Mouse (Mus musculus) cerebellum, adult 2 months (tissue): ENCODE results near the gene Fbxw21. TPM values are rescaled to one million over a fixed set of nuclear protein-coding genes. Genes with fewer than 3 reads are reported as not detected.
"Not testable (repeated sequence)": the region's sequence is repeated elsewhere in the genome, so short reads cannot be mapped to it uniquely, and the experiment has no call there.

Source experiments
- DNase-seq, 2 experiments: peaks; one replicate each; pipeline ENCODE4 v3.0.0; 2021
- H3K27ac ChIP-seq: fragments of 200-500 bp; 2 replicates; pipeline ENCODE4 v1.5.1; 2012; ENCODE audit warnings: low read length, control low read depth, inconsistent platforms; ENCODE audit not compliant: insufficient read depth
- H3K27me3 ChIP-seq: fragments of 200-500 bp; 2 replicates; pipeline ENCODE4 v1.6.1; 2012; ENCODE audit warnings: inconsistent platforms, mild to moderate bottlenecking, low read length, moderate library complexity; ENCODE audit not compliant: control insufficient read depth, insufficient read depth
- H3K4me1 ChIP-seq: fragments of 200-500 bp; 2 replicates; pipeline ENCODE4 v1.6.1; 2011; ENCODE audit warnings: low read length; ENCODE audit not compliant: control insufficient read depth, insufficient read depth
- H3K4me3 ChIP-seq: fragments of 200-500 bp; replicated peaks from 2 replicates; pipeline ENCODE3; 2011; ENCODE audit warnings: mild to moderate bottlenecking, low read depth, low read length, control low read depth; ENCODE audit not compliant: insufficient read depth
- CTCF ChIP-seq: fragments of 200-500 bp; IDR thresholded peaks from 2 replicates; pipeline ENCODE4 v1.5.1; 2011; ENCODE audit warnings: low read depth, mild to moderate bottlenecking, control low read depth, low read length, moderate library complexity, borderline replicate concordance; ENCODE audit not compliant: insufficient read depth
- POLR2A ChIP-seq: fragments of 200-500 bp; IDR thresholded peaks from 2 replicates; pipeline ENCODE4 v1.6.1; 2011; ENCODE audit warnings: low read length, control low read depth, borderline replicate concordance; ENCODE audit not compliant: insufficient read depth
- whole genome bisulfite sequencing: fragments of 180-500 bp; shearing (Covaris S2); methylation state at CpG from one replicate; pipeline ENCODE4 v1.1.7; 2018; 5-methylcytosine and 5-hydroxymethylcytosine counted together
- polyA plus RNA-seq: library from polyadenylated mRNA; depleted of rRNA; stranded (reverse); fragments of >200 nt; gene quantifications from 2 replicates; pipeline ENCODE4 v1.2.3, GENCODE M21; 2012; rRNA removed

The Fbxw21 gene
- polyA plus RNA-seq, result not detected in 2 replicates

DNA sequence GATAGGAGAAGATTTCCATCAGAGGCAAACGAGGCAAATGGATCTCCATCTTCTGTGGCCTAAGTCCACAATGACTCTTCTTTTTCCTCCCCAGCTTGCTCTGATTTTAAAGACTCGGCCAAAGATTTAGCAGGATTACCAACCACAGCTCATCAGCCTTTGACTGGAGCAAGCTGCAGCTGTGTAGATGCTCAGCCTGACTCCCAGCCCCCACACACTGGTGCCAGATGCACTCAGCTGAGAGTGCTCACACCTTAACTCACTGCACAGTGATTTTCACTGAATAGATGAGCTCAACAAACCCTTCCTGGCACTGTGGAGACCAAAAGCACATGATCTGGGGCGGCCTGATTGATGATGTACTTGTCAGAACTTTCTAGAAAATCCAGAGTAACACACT, at the start of gene Fbxw21:
Fbxw21 (minus strand) TSS at position 101 of the 400 bp plus-strand sequence.
- TF ChIP-seq CTCF, result no peak
- TF ChIP-seq POLR2A, result no peak
- H3K4me1 ChIP-seq, result no peaks in the 10 kb centered on the region
- no peak within 1 kb of the TSS for H3K4me3 ChIP-seq
- no peak for DNase-seq
- no peaks in the 10 kb centered on the region for H3K27me3 ChIP-seq
- no peak within 1 kb of the TSS for H3K27ac ChIP-seq
- WGBS, result 64% methylated on average over 3 of the region's 3 CpGs

DNA sequence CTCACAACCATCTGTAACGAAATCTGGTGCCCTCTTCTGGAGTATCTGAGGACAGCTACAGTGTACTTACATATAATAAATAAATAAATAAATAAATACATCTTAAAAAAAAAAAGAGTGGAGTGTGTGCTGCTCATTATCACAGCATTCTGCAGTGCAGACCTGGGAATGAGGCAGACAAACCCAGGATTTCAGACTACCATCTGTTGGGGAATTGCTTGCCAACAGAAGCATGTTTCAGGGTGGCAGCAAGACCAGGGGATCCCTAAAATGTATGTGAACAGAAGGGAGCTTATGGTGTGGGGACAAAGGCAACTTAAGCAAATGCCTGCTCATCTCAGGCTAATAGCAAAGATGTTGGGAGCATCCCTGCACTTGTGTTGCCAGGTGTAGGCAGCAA, 39.5 kb upstream of the Fbxw21 start:
- not testable (repeated sequence) for H3K4me3 ChIP-seq, H3K27me3 ChIP-seq, DNase-seq, H3K4me1 ChIP-seq, H3K27ac ChIP-seq
- WGBS, result 57% methylated on average over 1 of the region's 1 CpGs

DNA sequence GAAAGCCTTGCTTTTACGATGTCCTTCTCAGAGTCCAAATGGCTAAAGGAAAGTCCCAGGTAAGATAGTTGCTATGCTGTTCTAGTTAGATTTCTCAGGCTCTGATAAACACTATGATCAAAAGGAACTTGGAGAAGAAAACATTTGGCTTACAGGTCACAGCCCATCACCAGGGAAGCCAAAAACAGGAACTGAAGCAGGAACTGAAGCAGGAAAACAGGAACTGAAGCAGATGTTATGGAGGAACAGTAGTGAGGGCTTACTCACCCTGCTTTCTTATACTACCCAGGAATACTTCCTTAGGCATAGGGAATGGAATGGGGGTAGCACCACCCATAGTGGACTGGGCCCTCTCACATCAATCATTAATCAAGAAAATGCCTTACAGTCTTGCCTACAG, 38.5 kb upstream of the Fbxw21 start:
- TF ChIP-seq POLR2A, result no peak
- TF ChIP-seq CTCF, result no peak

DNA sequence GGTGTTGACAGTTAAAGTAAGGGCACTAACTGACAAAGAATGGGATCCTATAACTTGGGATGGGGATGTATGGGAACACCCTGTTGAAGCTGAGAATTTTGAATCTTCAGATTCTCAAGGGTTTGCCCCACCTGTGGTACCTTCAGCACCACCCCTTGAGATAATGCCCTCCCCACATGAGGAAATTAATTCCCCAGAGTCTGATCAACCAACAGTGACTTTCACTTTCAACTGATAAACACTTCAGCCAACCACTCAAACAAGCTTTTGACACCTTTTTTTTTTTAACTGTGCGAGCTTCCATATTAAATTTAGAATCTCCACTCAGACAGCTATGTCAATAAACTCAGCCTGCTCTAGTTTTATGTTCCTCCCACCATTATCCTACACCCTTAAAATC, 37.5 kb upstream of the Fbxw21 start:
- H3K27ac ChIP-seq, result no peak overlapping the region
- no peak for DNase-seq
- WGBS, result 97% methylated on average over 1 of the region's 1 CpGs

More for the DNA sequence above, 38.5 kb upstream of the Fbxw21 start:
- WGBS, result 93% methylated on average over 1 of the region's 1 CpGs
- H3K27ac ChIP-seq, result no peak overlapping the region
- no peak overlapping the region for H3K4me3 ChIP-seq
- DNase-seq, result no peak
- no peaks in the 10 kb centered on the region for H3K4me1 ChIP-seq
- H3K27me3 ChIP-seq, result no peaks in the 10 kb centered on the region

GRCm38 (mm10) chr9:109195875-109196274, 34.0 kb upstream of the Fbxw21 start, which contains the start of gene Fbxw13:
Fbxw13 (minus strand) TSS chr9:109195975.
- not testable (repeated sequence) for H3K4me1 ChIP-seq, H3K27ac ChIP-seq, DNase-seq, H3K4me3 ChIP-seq, H3K27me3 ChIP-seq
- WGBS, result 60% methylated on average over 3 of the region's 3 CpGs

More for the DNA sequence above, 37.5 kb upstream of the Fbxw21 start:
- TF ChIP-seq CTCF (no peak), POLR2A (no peak)
- Histone ChIP-seq H3K27me3 (no peaks in the 10 kb centered on the region), H3K4me1 (no peaks in the 10 kb centered on the region), H3K4me3 (no peak overlapping the region)

GRCm38 (mm10) chr9:109177208-109177607, 15.4 kb upstream of the Fbxw21 start:
- Histone ChIP-seq H3K27me3 (no peaks in the 10 kb centered on the region; the same call in 1 of the 2 replicates), H3K4me1 (no peaks in the 10 kb centered on the region), H3K27ac (no peak overlapping the region), H3K4me3 (no peak overlapping the region)
- TF ChIP-seq CTCF (no peak), POLR2A (no peak)
- WGBS, result 80% methylated on average over 1 of the region's 1 CpGs
- no peak for DNase-seq

- Histone ChIP-seq H3K4me1 (no peaks in the 10 kb centered on the region), H3K27ac (no peak overlapping the region), H3K27me3 (no peaks in the 10 kb centered on the region; the same call in 1 of the 2 replicates), H3K4me3 (no peak overlapping the region)
- 88% methylated on average over 1 of the region's 1 CpGs for WGBS
- no peak for DNase-seq
- no peak for TF ChIP-seq POLR2A
- no peak for TF ChIP-seq CTCF
Measured at GRCm38 (mm10) chr9:109176301-109176700, 14.5 kb upstream of the Fbxw21 start.

- Histone ChIP-seq H3K27me3 (no peaks in the 10 kb centered on the region), H3K4me1 (no peaks in the 10 kb centered on the region), H3K27ac (no peak overlapping the region), H3K4me3 (no peak overlapping the region)
- DNase-seq, result no peak
- TF ChIP-seq POLR2A (no peak), CTCF (no peak)
Measured at GRCm38 (mm10) chr9:109167316-109167715, 5.5 kb upstream of the Fbxw21 start.

DNA sequence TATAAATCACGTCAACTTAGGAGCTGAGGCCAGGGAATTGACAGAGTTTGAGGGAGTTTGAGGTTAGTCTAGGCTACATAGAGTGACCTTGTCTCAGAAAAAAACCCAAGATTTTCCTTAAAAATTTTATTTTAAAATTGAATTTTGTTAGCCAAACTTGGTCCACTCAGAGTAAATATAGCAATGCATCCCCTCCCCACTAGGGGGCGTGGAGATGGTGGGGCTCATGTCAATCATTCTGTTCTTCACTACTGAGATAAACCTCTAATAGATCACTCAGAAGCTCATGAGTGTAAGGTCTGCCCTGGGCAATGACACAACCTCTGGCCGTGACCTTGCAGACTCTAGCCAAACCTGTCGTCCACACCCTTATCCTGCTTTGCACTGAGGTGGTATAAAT, 21.4 kb downstream of the Fbxw21 start:
- H3K4me1 ChIP-seq, DNase-seq, H3K4me3 ChIP-seq, H3K27ac ChIP-seq, H3K27me3 ChIP-seq: not testable (repeated sequence)
- 68% methylated on average over 4 of the region's 4 CpGs for WGBS
